24 mouse cellular contexts compared by ENCODE assay signal in genomic region chr13:47274139-47274538, GRCm38 (mm10).
DNase-seq lines count a peak whose midpoint lies in the region; ATAC-seq lines count a peak whose summit lies in the region.
"Had no signal": no experiment of that assay in that cellular context is flagged by ENCODE, and none has a peak within 500 bp of the region (broad histone marks: within the 10 kb centered on the region; RNA-seq: fewer than 3 reads in every experiment).

No protein-coding gene starts in this region.

- no peak overlapping the region for H3K9ac ChIP-seq in hindbrain, embryonic 14.5 days
- no peak overlapping the region for H3K9ac ChIP-seq in midbrain, embryonic 12.5 days (replicated peaks)
- no peak overlapping the region for H3K9ac ChIP-seq in midbrain, embryonic 14.5 days (replicated peaks; ENCODE audit: low read length)
- H3K9ac ChIP-seq: embryonic facial prominence, embryonic 13.5 days; lung, embryonic 15.5 days had no signal

- peaks cover 68% of the 10 kb centered on the region for H3K4me1 ChIP-seq in hindbrain, embryonic 10.5 days (replicated peaks)
- H3K4me1 ChIP-seq in hindbrain, embryonic 14.5 days (replicated peaks; ENCODE audit: control insufficient read depth, insufficient read depth, low read length) = peaks cover 16% of the 10 kb centered on the region
- peaks cover 32% of the 10 kb centered on the region for H3K4me1 ChIP-seq in midbrain, embryonic 12.5 days
- peaks cover 11% of the 10 kb centered on the region; the same call in 1 of the 2 replicates for H3K4me1 ChIP-seq in midbrain, embryonic 14.5 days (ENCODE audit: control insufficient read depth, insufficient read depth, low read length)

- no peaks in the 10 kb centered on the region for H3K27me3 ChIP-seq in hindbrain, embryonic 10.5 days (ENCODE audit: insufficient read depth, poor library complexity, severe bottlenecking)
- H3K27me3 ChIP-seq in hindbrain, embryonic 14.5 days (ENCODE audit: control insufficient read depth, insufficient read depth, low read length) = no peaks in the 10 kb centered on the region
- H3K27me3 ChIP-seq in midbrain, embryonic 12.5 days = no peaks in the 10 kb centered on the region
- no peaks in the 10 kb centered on the region for H3K27me3 ChIP-seq in midbrain, embryonic 14.5 days (ENCODE audit: control insufficient read depth, insufficient read depth, low read length)
- H3K27me3 ChIP-seq: hindbrain, embryonic 13.5 days; kidney, embryonic 15.5 days; limb, embryonic 13.5 days; lung, embryonic 15.5 days had no signal

- peak; percentile 43 for DNase-seq in hindbrain, embryonic 10.5 days (ENCODE audit: low spot score)
- no peak for DNase-seq in hindbrain, embryonic 14.5 days (ENCODE audit: low spot score)
- no peak for DNase-seq in midbrain, embryonic 14.5 days
- DNase-seq in embryo, embryonic 11 days = peak; percentile 25
- DNase-seq in retina, postnatal 1 day = peak; percentile 77
- DNase-seq in adrenal gland, adult 18-20 months (ENCODE audit: low spot score in 2 of 2) = no peak
- DNase-seq: adrenal gland, adult 2 months; adrenal gland, postnatal 36 days; B cell, adult 2 months; cerebellum, adult 18-20 months; cerebellum, postnatal 14 days; gastrocnemius, postnatal 14 days; heart, postnatal 14 days; kidney, adult 18-20 months; kidney, postnatal 25 days; right cerebral cortex, adult 18-20 months; spleen, adult 18-20 months had no signal

- no peaks in the 10 kb centered on the region for H3K36me3 ChIP-seq in hindbrain, embryonic 10.5 days
- no peaks in the 10 kb centered on the region for H3K36me3 ChIP-seq in hindbrain, embryonic 14.5 days (replicated peaks; ENCODE audit: control insufficient read depth, insufficient read depth)
- H3K36me3 ChIP-seq in midbrain, embryonic 12.5 days = no peaks in the 10 kb centered on the region
- no peaks in the 10 kb centered on the region for H3K36me3 ChIP-seq in midbrain, embryonic 14.5 days (ENCODE audit: control insufficient read depth, insufficient read depth, low read length)
- H3K36me3 ChIP-seq: embryonic facial prominence, embryonic 13.5 days; hindbrain, embryonic 13.5 days; kidney, embryonic 15.5 days; limb, embryonic 13.5 days; lung, embryonic 15.5 days had no signal

- no peak overlapping the region for H3K4me2 ChIP-seq in hindbrain, embryonic 14.5 days (replicated peaks)
- no peak overlapping the region for H3K4me2 ChIP-seq in midbrain, embryonic 12.5 days (replicated peaks)
- H3K4me2 ChIP-seq in midbrain, embryonic 14.5 days (ENCODE audit: low read length) = no peak overlapping the region

- H3K9me3 ChIP-seq in hindbrain, embryonic 10.5 days = no peaks in the 10 kb centered on the region
- H3K9me3 ChIP-seq in hindbrain, embryonic 14.5 days (ENCODE audit: control insufficient read depth, low read length) = no peaks in the 10 kb centered on the region
- H3K9me3 ChIP-seq in midbrain, embryonic 12.5 days = no peaks in the 10 kb centered on the region
- no peaks in the 10 kb centered on the region for H3K9me3 ChIP-seq in midbrain, embryonic 14.5 days (ENCODE audit: control insufficient read depth, low read length)
- H3K9me3 ChIP-seq: embryonic facial prominence, embryonic 13.5 days; hindbrain, embryonic 13.5 days; kidney, embryonic 15.5 days; limb, embryonic 13.5 days; lung, embryonic 15.5 days had no signal

- WGBS in hindbrain, embryonic 10.5 days = 11% methylated on average over 3 of the region's 3 CpGs
- 8% methylated on average over 3 of the region's 3 CpGs for WGBS in hindbrain, embryonic 14.5 days
- 6% methylated on average over 3 of the region's 3 CpGs for WGBS in midbrain, embryonic 12.5 days
- WGBS in midbrain, embryonic 14.5 days = 7% methylated on average over 3 of the region's 3 CpGs

- peak overlapping the region; percentile 89 for H3K27ac ChIP-seq in hindbrain, embryonic 10.5 days
- no peak overlapping the region for H3K27ac ChIP-seq in hindbrain, embryonic 14.5 days
- H3K27ac ChIP-seq in midbrain, embryonic 12.5 days (replicated peaks) = 0 out of 2 replicates have a peak overlapping the region, but pooled peaks have one; percentile 39
- H3K27ac ChIP-seq in midbrain, embryonic 14.5 days (replicated peaks; ENCODE audit: low read depth, low read length) = no peak overlapping the region
- H3K27ac ChIP-seq: embryonic facial prominence, embryonic 13.5 days; hindbrain, embryonic 13.5 days; kidney, embryonic 15.5 days; left cerebral cortex, adult 2 months; limb, embryonic 13.5 days; lung, embryonic 15.5 days had no signal

- no peak for ATAC-seq in hindbrain, embryonic 14.5 days (ENCODE audit: low FRiP score)
- ATAC-seq in midbrain, embryonic 12.5 days (ENCODE audit: low FRiP score, low read depth) = peak; percentile 34; the same call in 1 of the 2 replicates
- no peak for ATAC-seq in midbrain, embryonic 14.5 days (ENCODE audit: low FRiP score, low TSS enrichment)

- no peak overlapping the region for H3K4me3 ChIP-seq in hindbrain, embryonic 10.5 days
- no peak overlapping the region for H3K4me3 ChIP-seq in hindbrain, embryonic 14.5 days (replicated peaks; ENCODE audit: low read length)
- H3K4me3 ChIP-seq in midbrain, embryonic 12.5 days = no peak overlapping the region
- H3K4me3 ChIP-seq in midbrain, embryonic 14.5 days (replicated peaks; ENCODE audit: low read depth, low read length) = no peak overlapping the region
- H3K4me3 ChIP-seq: embryonic facial prominence, embryonic 13.5 days; left cerebral cortex, adult 2 months; lung, embryonic 15.5 days had no signal

Comparison
In these comparisons a context has a peak if more than half of its experiments do, and no peak if none do; other contexts are left out.
1. DNase-seq: peak in hindbrain, embryonic 10.5 days (single experiment), embryo, embryonic 11 days (single experiment) and retina, postnatal 1 day (single experiment); none in hindbrain, embryonic 14.5 days (single experiment), midbrain, embryonic 14.5 days (single experiment) and adrenal gland, adult 18-20 months (0 of 2).
2. H3K27ac ChIP-seq: peak in hindbrain, embryonic 10.5 days (single experiment) and midbrain, embryonic 12.5 days (single experiment); none in hindbrain, embryonic 14.5 days (single experiment) and midbrain, embryonic 14.5 days (single experiment).